Mouse (Mus musculus) liver, embryonic 16.5 days (tissue): ENCODE results near the gene Rara. TPM values are rescaled to one million over a fixed set of nuclear protein-coding genes. Genes with fewer than 3 reads are reported as not detected.

Source experiments
- ATAC-seq: fragments of 200-750 bp; cut with Nextera tagmentation; 2 replicates; pipeline ENCODE4 v1.8.0; 2017; ENCODE audit warnings: low read depth, mild to moderate bottlenecking, moderate number of reproducible peaks, moderate library complexity
- H3K27ac ChIP-seq: fragments of 300-500 bp; sonication (generic); 2 replicates; pipeline ENCODE4 v1.5.1; 2014; ENCODE audit warnings: mild to moderate bottlenecking, low read length
- H3K27me3 ChIP-seq: fragments of 300-500 bp; sonication (generic); 2 replicates; pipeline ENCODE4 v1.6.1; 2014; ENCODE audit warnings: low read depth, low read length, mixed read lengths; ENCODE audit not compliant: control insufficient read depth, insufficient read depth
- H3K36me3 ChIP-seq: fragments of 300-500 bp; sonication (generic); 2 replicates; pipeline ENCODE4 v1.6.1; 2014; ENCODE audit warnings: mild to moderate bottlenecking; ENCODE audit not compliant: control insufficient read depth, insufficient read depth
- H3K4me1 ChIP-seq: fragments of 300-500 bp; sonication (generic); 2 replicates; pipeline ENCODE4 v1.6.1; 2014; ENCODE audit warnings: low read depth, low read length, mixed read lengths; ENCODE audit not compliant: control insufficient read depth
- H3K4me2 ChIP-seq: fragments of 300-500 bp; sonication (generic); 2 replicates; pipeline ENCODE4 v1.6.1; 2014; ENCODE audit warnings: low read depth, low read length, mixed read lengths
- H3K4me3 ChIP-seq: fragments of 300-500 bp; sonication (generic); 2 replicates; pipeline ENCODE4 v1.5.1; 2014; ENCODE audit warnings: low read depth, mild to moderate bottlenecking, low read length
- H3K9ac ChIP-seq: fragments of 300-500 bp; sonication (generic); 2 replicates; pipeline ENCODE4 v1.6.1; 2014; ENCODE audit warnings: low read depth, low read length
- H3K9me3 ChIP-seq: fragments of 300-500 bp; sonication (generic); replicated peaks from 2 replicates; pipeline ENCODE4 v1.6.1; 2016; ENCODE audit warnings: low read length; ENCODE audit not compliant: control insufficient read depth
- WGBS: fragments of 180-500 bp; shearing (Covaris S2); extraction: QIAGEN DNeasy Blood & Tissue Kit; methylation state at CpG from one replicate; pipeline ENCODE4 v1.1.7; 2014; ENCODE audit not compliant: insufficient replicate concordance; 5-methylcytosine and 5-hydroxymethylcytosine counted together
- polyA plus RNA-seq: library from polyadenylated mRNA; unstranded; fragments of >200 nt; fragmentation: Nextera tagmentation; extraction: Ambion mirVana; gene quantifications from 2 replicates; pipeline ENCODE4 v1.2.1, GENCODE M21; 2015

Gene Rara
- polyA plus RNA-seq, 1 experiment from 2014 or later: 5.4 TPM

- WGBS: 7% methylated on average over 2 of the region's 2 CpGs
- Histone ChIP-seq H3K9me3 (no peaks in the 10 kb centered on the region), H3K27me3 (no peaks in the 10 kb centered on the region), H3K36me3 (no peaks in the 10 kb centered on the region), H3K4me3 (no peak overlapping the region), H3K4me1 (peaks cover 46% of the 10 kb centered on the region), H3K9ac (no peak overlapping the region), H3K4me2 (no peak overlapping the region), H3K27ac (0 out of 2 replicates have a peak overlapping the region, but pooled peaks have one; percentile 15)
- peak; percentile 56 for ATAC-seq
Measured at GRCm38 (mm10) chr11:98953361-98953760, 25.7 kb downstream of the Rara start.

- peak; percentile 35 for ATAC-seq
- Histone ChIP-seq H3K4me3 (no peak overlapping the region), H3K27ac (peak overlapping the region; percentile 59), H3K4me2 (peak overlapping the region; percentile 30), H3K27me3 (no peaks in the 10 kb centered on the region), H3K9ac (no peak overlapping the region), H3K4me1 (peaks cover 43% of the 10 kb centered on the region), H3K36me3 (no peaks in the 10 kb centered on the region), H3K9me3 (no peaks in the 10 kb centered on the region)
- 24% methylated on average over 13 of the region's 13 CpGs for WGBS
Measured at GRCm38 (mm10) chr11:98953835-98954320, 26.3 kb downstream of the Rara start.

- no peaks in the 10 kb centered on the region for H3K27me3 ChIP-seq
- no peaks in the 10 kb centered on the region for H3K9me3 ChIP-seq
- no peaks in the 10 kb centered on the region for H3K36me3 ChIP-seq
- H3K27ac ChIP-seq: peak overlapping the region; percentile 59; the same call in 1 of the 2 replicates
- peaks cover 44% of the 10 kb centered on the region for H3K4me1 ChIP-seq
- H3K9ac ChIP-seq: no peak overlapping the region
- H3K4me2 ChIP-seq: peak overlapping the region; percentile 30
- ATAC-seq: peak; percentile 14
- 12% methylated on average over 10 of the region's 10 CpGs for WGBS
- H3K4me3 ChIP-seq: no peak overlapping the region
Measured at GRCm38 (mm10) chr11:98954373-98954772, 26.8 kb downstream of the Rara start.

GRCm38 (mm10) chr11:98954801-98955706 is 27.4 kb downstream of the Rara start:
- H3K4me1 ChIP-seq: peaks cover 43% of the 10 kb centered on the region
- 33% methylated on average over 16 of the region's 17 CpGs for WGBS
- ATAC-seq: no peak
- peak overlapping the region; percentile 26 for H3K27ac ChIP-seq
- no peaks in the 10 kb centered on the region for H3K36me3 ChIP-seq
- no peak overlapping the region for H3K4me2 ChIP-seq
- no peak overlapping the region for H3K4me3 ChIP-seq
- no peaks in the 10 kb centered on the region for H3K9me3 ChIP-seq
- H3K27me3 ChIP-seq: peaks cover 2% of the 10 kb centered on the region
- no peak overlapping the region for H3K9ac ChIP-seq

GRCm38 (mm10) chr11:98955707-98956235 is 28.2 kb downstream of the Rara start:
- ATAC-seq: no peak
- peaks cover 9% of the 10 kb centered on the region for H3K27me3 ChIP-seq
- peaks cover 47% of the 10 kb centered on the region for H3K4me1 ChIP-seq
- H3K9me3 ChIP-seq: no peaks in the 10 kb centered on the region
- H3K9ac ChIP-seq: no peak overlapping the region
- no peak overlapping the region for H3K4me2 ChIP-seq
- no peak overlapping the region for H3K4me3 ChIP-seq
- H3K36me3 ChIP-seq: no peaks in the 10 kb centered on the region
- 34% methylated on average over 7 of the region's 7 CpGs for WGBS
- H3K27ac ChIP-seq: no peak overlapping the region

GRCm38 (mm10) chr11:98956340-98956739 is 28.7 kb downstream of the Rara start:
- peaks cover 44% of the 10 kb centered on the region for H3K4me1 ChIP-seq
- H3K9me3 ChIP-seq: no peaks in the 10 kb centered on the region
- H3K27me3 ChIP-seq: peaks cover 15% of the 10 kb centered on the region
- H3K4me3 ChIP-seq: no peak overlapping the region
- no peak overlapping the region for H3K4me2 ChIP-seq
- 62% methylated on average over 10 of the region's 10 CpGs for WGBS
- no peak overlapping the region for H3K27ac ChIP-seq
- ATAC-seq: no peak
- no peaks in the 10 kb centered on the region for H3K36me3 ChIP-seq
- H3K9ac ChIP-seq: no peak overlapping the region

- Histone ChIP-seq H3K36me3 (no peaks in the 10 kb centered on the region), H3K9ac (peak overlapping the region; percentile 53), H3K4me3 (peak overlapping the region; percentile 67), H3K4me1 (peaks cover 56% of the 10 kb centered on the region), H3K9me3 (no peaks in the 10 kb centered on the region), H3K27ac (peak overlapping the region; percentile 78), H3K27me3 (peaks cover 48% of the 10 kb centered on the region), H3K4me2 (peak overlapping the region; percentile 99)
- ATAC-seq: peak; percentile 65
- WGBS: 0% methylated on average over 43 of the region's 43 CpGs
Measured at GRCm38 (mm10) chr11:98959437-98960312, 32.1 kb downstream of the Rara start.

GRCm38 (mm10) chr11:98960313-98960906 is 32.8 kb downstream of the Rara start:
- Histone ChIP-seq H3K4me2 (peak overlapping the region; percentile 99), H3K36me3 (no peaks in the 10 kb centered on the region), H3K27me3 (peaks cover 56% of the 10 kb centered on the region), H3K4me3 (peak overlapping the region; percentile 67), H3K4me1 (peaks cover 56% of the 10 kb centered on the region), H3K27ac (peak overlapping the region; percentile 78), H3K9ac (peak overlapping the region; percentile 53), H3K9me3 (no peaks in the 10 kb centered on the region)
- WGBS: under 1% methylated on average over 46 of the region's 53 CpGs
- peak; percentile 51 for ATAC-seq
